Mouse (Mus musculus) small intestine, adult 2 months (tissue): ENCODE results near the gene Prr29.

ENCODE experiments used
- CTCF ChIP-seq: fragments of 200-500 bp; IDR thresholded peaks from 2 replicates; pipeline ENCODE4 v1.5.1; 2012; ENCODE audit warnings: low read depth, mild to moderate bottlenecking, control low read depth, inconsistent platforms, low read length, moderate library complexity, mixed read lengths; ENCODE audit not compliant: insufficient replicate concordance, insufficient read length; ENCODE audit errors: extremely low read depth
- POLR2A ChIP-seq: fragments of 200-500 bp; IDR thresholded peaks from 2 replicates; pipeline ENCODE4 v1.6.1; 2012; ENCODE audit warnings: low read depth, mild to moderate bottlenecking, control low read depth, inconsistent platforms, low read length, moderate library complexity

DNA sequence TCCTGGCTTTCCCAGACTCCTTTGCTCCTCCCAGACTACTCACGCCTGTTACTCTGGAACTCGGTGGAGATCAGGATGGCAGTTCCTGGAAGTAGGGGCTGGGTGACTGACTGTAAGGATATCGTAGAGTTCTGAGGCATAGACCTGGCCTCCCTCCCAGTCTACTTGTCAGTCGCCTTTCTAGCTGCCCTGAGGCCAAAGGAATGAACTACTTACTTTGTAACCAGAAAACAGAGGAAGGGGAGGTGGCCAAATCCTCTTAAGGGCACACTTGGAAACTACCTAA, 28.0 kb downstream of the Prr29 start:
- TF ChIP-seq POLR2A (no peak), CTCF (no peak)
